Mouse (Mus musculus): ENCODE data around the gene Cela1. TPM values are rescaled to one million over a fixed set of nuclear protein-coding genes. Genes with fewer than 3 reads are reported as not detected.

Cela1 gene
- polyA plus RNA-seq, 1 experiment, result not detected

GRCm38 (mm10) chr15:100666851-100667250 is 20.9 kb downstream of the Cela1 start:
- no peak for TF ChIP-seq GATA1 (IDR thresholded peaks at IDR 0.05; ENCODE audit: low read length)

GRCm38 (mm10) chr15:100666219-100666696 is 21.5 kb downstream of the Cela1 start:
- no peak for TF ChIP-seq GATA1 (IDR thresholded peaks at IDR 0.05; ENCODE audit: low read length)

- no peak for TF ChIP-seq GATA1 (IDR thresholded peaks at IDR 0.05; ENCODE audit: low read length)
Observed at GRCm38 (mm10) chr15:100665411-100666218, 22.1 kb downstream of the Cela1 start.

DNA sequence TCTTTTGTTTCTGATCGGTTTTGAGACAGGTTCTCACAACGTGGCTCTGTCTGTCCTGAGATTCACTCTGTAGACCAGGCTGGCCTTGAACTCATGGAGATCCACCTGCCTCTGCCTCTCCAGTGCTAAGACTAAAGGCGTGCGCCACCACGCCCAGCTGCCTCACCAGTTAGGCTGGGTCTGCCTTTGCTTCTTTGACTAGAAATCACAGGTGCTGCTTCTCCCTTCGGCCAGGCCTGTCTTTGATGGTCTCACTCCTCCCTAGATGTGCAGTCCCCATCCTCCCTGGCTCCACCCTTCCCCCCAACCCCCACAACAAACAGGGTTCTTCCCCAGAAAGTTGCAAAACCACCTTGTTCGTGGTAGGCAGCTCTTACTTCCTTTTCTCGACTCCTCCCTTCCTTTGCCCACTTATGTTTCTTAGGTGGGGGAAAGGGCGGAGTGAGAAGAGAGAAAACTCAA is 22.9 kb downstream of the Cela1 start:
- TF ChIP-seq GATA1 (IDR thresholded peaks at IDR 0.05; ENCODE audit: low read length), result no peak

- no peak for TF ChIP-seq GATA1 (IDR thresholded peaks at IDR 0.05; ENCODE audit: low read length)
Observed at GRCm38 (mm10) chr15:100660805-100661204, 26.9 kb downstream of the Cela1 start.

GRCm38 (mm10) chr15:100660306-100660705 is 27.4 kb downstream of the Cela1 start:
- no peak for TF ChIP-seq GATA1 (IDR thresholded peaks at IDR 0.05; ENCODE audit: low read length)

GRCm38 (mm10) chr15:100655201-100655600 is 32.5 kb downstream of the Cela1 start:
- TF ChIP-seq GATA1 (IDR thresholded peaks at IDR 0.05; ENCODE audit: low read length), result no peak

DNA sequence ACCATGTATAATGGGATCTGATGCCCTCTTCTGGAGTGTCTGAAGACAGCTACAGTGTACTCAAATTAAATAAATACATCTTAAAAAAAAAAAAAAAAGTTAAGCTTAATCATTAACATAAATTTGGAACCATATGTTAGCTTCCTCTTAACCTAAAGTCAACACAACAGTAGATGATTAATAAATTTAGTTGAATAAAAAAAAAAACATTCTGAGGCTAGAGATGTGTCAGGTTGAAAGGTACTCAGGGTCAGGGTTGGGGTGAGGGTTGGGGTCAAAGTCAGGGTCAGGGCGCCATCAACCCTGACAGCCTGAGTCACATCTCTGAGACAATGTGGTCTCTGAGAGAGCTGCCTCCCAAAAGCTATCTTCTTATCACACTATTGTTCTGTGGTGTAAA is 33.5 kb downstream of the Cela1 start:
- no peak for TF ChIP-seq GATA1 (IDR thresholded peaks at IDR 0.05; ENCODE audit: low read length)

- no peak for TF ChIP-seq GATA1 (IDR thresholded peaks at IDR 0.05; ENCODE audit: low read length)
Observed at GRCm38 (mm10) chr15:100651610-100652009, 36.1 kb downstream of the Cela1 start.

- no peak for TF ChIP-seq GATA1 (IDR thresholded peaks at IDR 0.05; ENCODE audit: low read length)
Observed at GRCm38 (mm10) chr15:100650111-100650510, 37.6 kb downstream of the Cela1 start.

GRCm38 (mm10) chr15:100646161-100646560 is 41.6 kb downstream of the Cela1 start:
- no peak for TF ChIP-seq GATA1 (IDR thresholded peaks at IDR 0.05; ENCODE audit: low read length)

DNA sequence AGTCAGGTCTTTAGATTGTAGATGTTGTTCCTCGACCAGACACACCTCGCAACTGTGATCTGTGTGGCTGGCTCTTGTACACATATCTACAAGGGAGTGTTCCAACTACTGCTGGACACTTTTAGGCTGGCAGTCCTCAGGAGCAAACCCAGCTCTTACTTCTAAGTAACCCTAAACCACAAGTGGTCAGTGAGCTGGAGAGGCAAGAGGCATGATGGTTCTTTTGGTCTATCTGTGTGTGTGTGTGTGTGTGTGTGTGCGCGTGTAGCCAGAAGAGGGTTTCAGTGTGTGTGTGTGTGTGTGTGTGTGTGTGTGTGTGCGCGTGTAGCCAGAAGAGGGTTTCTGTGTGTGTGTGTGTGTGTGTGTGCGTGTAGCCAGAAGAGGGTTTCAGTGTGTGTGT is 45.3 kb downstream of the Cela1 start:
- no peak for TF ChIP-seq GATA1 (IDR thresholded peaks at IDR 0.05; ENCODE audit: low read length)

DNA sequence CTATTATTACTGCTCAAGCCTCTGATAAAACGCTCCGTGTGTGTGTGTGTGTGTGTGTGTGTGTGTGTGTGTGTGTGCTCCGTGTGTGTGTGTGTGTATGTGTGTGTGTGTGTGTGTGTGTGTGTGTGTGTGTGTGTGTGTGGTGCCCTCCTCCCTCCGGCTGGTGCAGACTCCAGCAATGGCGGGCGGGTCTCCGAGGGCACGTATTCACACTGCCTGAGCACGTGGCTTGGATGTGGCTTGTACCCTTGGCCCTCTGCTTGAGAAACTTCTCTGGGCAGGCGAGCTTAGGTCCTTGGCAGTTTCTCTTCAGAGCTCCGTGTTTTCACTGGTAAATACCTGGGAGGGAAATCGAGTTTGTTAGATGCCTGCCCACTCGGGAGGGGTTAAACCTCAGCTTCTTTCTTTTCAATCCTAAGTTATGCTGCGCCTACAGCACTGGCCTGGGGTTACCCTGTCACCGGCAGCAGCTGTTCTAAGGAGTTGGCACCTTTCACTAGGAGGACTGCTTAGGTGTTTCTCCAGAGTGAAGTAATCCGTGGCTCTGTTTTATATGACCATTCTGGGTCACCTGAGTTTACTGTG is 46.4 kb downstream of the Cela1 start:
- TF ChIP-seq GATA1 (IDR thresholded peaks at IDR 0.05; ENCODE audit: low read length), result no peak

- TF ChIP-seq GATA1 (IDR thresholded peaks at IDR 0.05; ENCODE audit: low read length), result no peak
Observed at GRCm38 (mm10) chr15:100639972-100640750, 47.6 kb downstream of the Cela1 start.

GRCm38 (mm10) chr15:100637661-100638060 is 50.1 kb downstream of the Cela1 start:
- no peak for TF ChIP-seq GATA1 (IDR thresholded peaks at IDR 0.05; ENCODE audit: low read length)

Measured in G1E-ER4 (cell line).